Mouse (Mus musculus): ENCODE results near the gene Gm17018. TPM values are rescaled to one million over a fixed set of nuclear protein-coding genes. Genes with fewer than 3 reads are reported as not detected.

The Gm17018 gene
- polyA plus RNA-seq, 1 experiment: 9.4 TPM

- DNase-seq (ENCODE audit: low read depth): no peak
Observed at GRCm38 (mm10) chr19:45549128-45549915, 11.1 kb upstream of the Gm17018 start.

DNA sequence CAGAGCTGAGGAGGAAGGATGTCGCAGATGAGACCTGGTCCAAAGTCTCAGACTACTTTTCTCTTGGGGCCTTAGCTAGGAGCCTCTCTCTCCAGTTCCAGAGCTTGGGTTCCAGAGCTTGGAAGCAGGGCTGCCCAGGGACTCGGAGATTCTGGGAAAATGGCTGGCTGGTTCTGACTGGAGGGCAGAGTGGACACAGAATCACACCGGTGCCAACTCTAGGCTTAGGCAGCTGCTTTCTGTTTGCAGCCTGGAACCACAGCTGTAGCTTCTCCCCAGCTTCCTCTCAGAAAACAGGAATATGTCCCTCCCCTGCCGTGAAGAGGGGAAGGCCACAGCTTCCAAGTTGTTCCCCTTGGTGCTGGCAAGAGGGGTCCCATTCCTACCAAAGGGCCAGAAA is 10.5 kb upstream of the Gm17018 start:
- no peak for DNase-seq (ENCODE audit: low read depth)

DNA sequence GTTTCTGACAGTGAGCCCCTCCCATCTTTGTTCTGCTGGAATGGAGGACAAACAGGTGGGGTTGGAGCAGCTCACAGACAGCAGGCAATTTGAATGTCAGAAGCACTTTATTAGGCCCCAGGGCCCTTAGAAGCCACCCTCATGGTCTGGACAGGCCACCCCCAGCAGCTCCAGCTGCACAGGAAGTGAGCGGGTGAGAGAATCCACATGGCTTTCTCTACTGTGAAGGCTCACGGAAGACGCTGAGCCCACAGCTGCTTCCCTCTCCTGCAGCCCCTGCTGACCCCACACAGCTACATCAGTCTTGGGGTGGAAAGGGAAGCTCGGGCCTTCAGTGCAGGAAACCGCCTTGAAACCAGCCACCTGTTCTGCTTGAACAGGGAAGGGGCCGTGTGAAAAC is 8.2 kb upstream of the Gm17018 start:
- no peak for DNase-seq (ENCODE audit: low read depth)

GRCm38 (mm10) chr19:45554136-45554535 is 6.3 kb upstream of the Gm17018 start:
- no peak for DNase-seq (ENCODE audit: low read depth)

DNA sequence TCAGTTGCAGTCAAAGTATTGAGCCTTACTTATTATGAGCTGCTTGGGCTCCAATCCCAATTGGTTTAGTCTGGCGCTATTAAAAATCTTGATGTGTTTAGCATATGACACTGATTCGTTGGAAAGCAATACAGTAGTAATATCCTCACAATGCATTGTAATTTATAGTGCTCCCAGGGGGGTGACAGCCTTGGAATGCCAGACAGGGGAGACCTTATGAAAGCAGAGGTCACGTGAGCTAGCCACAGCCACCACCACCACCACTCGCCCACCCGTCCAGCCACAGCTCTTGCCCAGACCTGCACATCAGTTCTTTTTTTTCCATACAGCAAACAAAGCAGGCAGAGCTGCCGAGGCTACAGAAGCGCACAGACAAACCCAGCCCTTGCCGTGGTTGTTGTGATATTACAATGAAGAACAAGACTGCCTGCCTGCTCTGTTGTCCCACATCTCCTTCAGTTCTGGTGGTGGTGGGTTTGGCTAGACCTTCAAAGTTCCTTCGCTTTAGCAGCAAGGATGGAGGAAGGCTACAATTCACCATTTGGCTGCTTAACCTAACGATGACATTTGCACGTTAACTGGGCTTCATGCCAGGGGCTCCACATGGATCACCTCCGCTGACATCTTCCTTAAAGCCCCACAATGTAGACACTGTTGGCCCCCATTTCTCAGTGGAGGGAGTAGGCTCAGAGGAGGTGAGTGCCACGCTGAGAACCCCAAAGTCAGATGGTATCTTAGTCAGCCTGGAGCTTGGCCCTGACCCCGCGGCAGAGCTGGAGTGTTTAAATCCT is 5.7 kb downstream of the Gm17018 start:
- DNase-seq (ENCODE audit: low read depth): no peak

GRCm38 (mm10) chr19:45567367-45567766 is 7.0 kb downstream of the Gm17018 start:
- no peak for DNase-seq (ENCODE audit: low read depth)

DNA sequence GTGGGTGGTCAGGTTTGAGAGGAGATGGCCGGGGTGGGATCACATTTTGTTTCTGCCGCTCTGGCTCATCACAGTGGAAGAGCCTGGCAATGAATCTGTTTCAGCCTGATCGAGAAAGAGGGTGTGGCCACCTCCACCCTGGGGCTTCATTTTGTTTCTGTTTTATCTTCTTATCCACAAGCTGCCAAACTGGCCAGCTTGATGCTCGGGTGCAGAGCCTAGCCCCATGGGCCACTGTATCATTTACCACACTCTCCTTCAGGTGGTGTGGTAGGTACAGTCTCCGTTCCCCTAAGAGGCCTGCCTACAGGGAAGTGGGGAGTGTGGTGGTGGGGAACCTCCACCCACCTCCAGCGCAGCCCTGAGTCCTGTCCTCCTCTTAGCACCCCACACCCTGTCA is 12.6 kb downstream of the Gm17018 start:
- DNase-seq (ENCODE audit: low read depth): no peak

DNA sequence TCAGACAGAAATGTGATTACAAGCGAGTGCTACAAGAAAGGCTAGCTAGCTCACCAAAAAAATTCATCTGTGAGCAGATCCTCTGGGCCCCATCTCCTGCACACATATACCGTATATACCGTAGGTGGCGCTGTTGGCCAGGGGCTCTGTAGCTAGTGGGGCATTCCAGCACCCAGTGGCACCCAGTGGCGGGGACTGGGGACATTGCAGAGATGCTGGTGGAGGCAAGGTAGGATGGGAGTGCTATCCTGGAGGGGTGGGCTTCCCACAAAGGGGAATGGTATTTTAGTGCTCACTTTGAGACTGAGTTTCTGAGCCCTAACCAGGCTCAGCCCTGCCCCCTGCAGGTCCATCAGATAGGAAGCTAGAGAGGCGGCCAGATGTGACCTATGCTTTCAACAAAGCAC is 13.4 kb downstream of the Gm17018 start:
- no peak for DNase-seq (ENCODE audit: low read depth)

GRCm38 (mm10) chr19:45574339-45574898 is 14.0 kb downstream of the Gm17018 start:
- DNase-seq (ENCODE audit: low read depth): no peak

GRCm38 (mm10) chr19:45574941-45575631 is 14.7 kb downstream of the Gm17018 start:
- no peak for DNase-seq (ENCODE audit: low read depth)

DNA sequence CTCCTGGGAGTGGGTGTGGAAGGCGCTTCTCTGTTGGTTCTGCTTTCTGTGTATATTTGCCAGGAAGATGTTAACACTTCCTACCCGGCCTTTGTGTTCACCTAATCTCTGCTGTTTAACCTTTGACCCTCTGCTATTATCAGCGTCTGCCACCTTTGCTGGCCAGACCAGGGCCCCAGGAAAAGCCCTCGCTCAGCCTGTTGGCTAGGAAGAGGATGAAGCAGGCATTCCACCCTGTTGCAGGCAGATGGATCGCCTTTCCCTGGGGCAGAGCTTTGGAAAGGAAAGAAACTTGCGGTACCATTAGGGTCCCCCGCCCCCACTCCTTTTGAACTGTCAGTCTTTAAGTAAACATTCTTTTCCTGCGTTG is 15.2 kb downstream of the Gm17018 start:
- no peak for DNase-seq (ENCODE audit: low read depth)

GRCm38 (mm10) chr19:45577141-45577750 is 16.8 kb downstream of the Gm17018 start:
- DNase-seq (ENCODE audit: low read depth): no peak

GRCm38 (mm10) chr19:45578976-45579375 is 18.6 kb downstream of the Gm17018 start:
- no peak for DNase-seq (ENCODE audit: low read depth)

DNA sequence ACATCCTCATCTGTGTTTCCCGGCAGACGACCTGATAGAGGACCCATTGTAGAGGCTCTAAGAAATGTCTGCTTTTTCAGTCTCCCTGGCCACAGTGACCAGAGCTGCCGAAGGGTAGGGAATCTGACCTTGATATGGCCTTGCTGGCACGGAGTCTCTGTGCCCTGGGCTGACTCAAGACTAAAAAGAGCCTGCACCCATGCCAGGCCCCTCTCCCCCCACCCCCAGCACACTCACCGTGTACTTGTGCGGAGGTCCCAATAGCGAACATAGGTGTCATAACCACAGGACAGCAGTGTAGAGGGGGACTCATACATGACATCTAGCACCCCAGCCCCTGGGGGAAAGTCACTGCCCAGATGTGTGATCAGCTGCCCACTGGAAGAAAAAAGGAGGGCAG is 19.0 kb downstream of the Gm17018 start:
- no peak for DNase-seq (ENCODE audit: low read depth)

GRCm38 (mm10) chr19:45580235-45580634 is 19.8 kb downstream of the Gm17018 start:
- DNase-seq (ENCODE audit: low read depth): no peak

DNA sequence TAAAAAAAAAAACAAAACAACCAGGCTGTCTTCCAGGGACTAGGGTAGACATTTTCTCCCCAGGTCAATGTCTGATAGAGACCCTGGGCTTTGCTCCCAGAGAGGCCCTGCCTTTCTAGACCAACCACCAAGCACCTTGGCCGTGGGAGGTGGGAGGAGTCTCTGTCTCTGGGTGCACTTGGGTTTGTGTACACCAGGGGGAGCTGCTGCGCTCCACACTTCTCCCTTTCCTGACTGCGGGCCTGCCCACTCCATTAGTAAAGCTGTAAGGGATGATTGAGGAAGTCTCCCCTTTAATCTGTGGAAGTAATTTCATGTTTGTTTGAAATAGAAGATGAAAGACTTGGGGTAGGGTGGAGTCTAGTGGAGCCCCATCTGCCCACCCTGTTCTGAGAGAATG is 20.8 kb downstream of the Gm17018 start:
- no peak for DNase-seq (ENCODE audit: low read depth)

DNA sequence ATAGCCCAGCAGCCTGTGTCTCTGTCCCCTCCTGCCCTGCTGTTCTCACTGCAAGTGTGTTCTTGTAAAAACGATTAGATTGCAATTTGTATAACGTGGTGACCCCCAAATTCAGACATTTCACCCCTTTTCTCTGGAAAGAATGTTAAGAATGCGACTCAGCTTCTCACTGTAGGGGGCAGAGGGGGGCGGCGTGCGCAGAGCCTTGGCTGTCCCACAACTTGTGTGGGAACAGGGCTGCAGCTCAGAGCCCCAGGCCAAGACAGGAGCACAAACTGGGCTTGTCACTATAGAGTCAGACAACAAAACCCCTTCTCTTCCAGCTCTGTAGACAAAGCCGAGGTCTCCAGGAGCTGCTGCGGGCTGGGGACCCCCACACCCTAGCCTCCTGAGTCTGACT is 21.7 kb downstream of the Gm17018 start:
- no peak for DNase-seq (ENCODE audit: low read depth)

DNA sequence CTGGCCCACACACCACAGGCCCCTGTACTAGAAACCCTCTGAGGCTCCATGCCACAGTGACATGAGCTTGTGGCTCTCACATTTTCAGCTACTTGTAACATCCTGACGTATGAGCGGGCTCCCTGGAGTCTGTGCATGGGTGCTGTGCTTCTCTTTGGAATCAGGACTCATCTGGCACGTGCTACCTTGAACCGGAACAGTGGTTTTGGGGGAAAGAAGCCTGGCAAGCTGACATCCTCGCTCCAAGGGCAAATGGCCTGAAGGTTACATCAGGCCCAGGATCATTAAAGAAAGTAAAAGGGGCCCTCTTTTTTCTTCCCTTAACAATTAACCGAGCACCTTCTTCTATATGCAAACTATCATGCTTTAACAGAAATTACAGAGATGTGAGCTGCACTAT is 22.7 kb downstream of the Gm17018 start:
- no peak for DNase-seq (ENCODE audit: low read depth)

- no peak for DNase-seq (ENCODE audit: low read depth)
Observed at GRCm38 (mm10) chr19:45584856-45585620, 24.6 kb downstream of the Gm17018 start.

DNA sequence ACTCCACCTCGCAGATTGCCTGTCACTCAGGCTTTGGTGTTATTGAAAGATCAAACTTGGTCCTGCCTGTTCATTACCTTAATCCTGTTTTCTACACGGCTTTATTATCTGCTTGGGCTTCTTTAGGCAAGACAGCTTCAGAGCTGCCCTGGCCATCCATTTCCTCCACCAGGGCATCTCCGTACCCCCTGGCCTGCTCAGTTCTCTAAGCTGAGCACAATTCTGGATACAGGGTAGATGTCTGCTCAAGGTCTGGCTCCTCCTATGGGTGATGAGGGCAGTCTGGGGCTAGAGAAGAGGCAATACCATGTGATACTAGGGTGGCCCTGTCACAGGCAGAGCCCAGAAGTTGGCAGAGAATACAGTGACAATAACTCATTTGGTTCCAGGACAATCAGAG is 26.4 kb downstream of the Gm17018 start:
- no peak for DNase-seq (ENCODE audit: low read depth)

Data from gonadal fat pad, adult 2 months (tissue).